Mouse (Mus musculus) heart, embryonic 13.5 days (tissue): ENCODE measurements around the gene Gm12695. TPM values are rescaled to one million over a fixed set of nuclear protein-coding genes. Genes with fewer than 3 reads are reported as not detected.

ENCODE experiments used
- ATAC-seq: fragments of 200-750 bp; cut with Nextera tagmentation; 2 replicates; pipeline ENCODE4 v1.8.0; 2017; ENCODE audit warnings: moderate TSS enrichment; ENCODE audit not compliant: insufficient number of reproducible peaks, low FRiP score, low TSS enrichment; ENCODE audit errors: extremely low read depth
- H3K27ac ChIP-seq: fragments of 300-500 bp; sonication (generic); replicated peaks from 2 replicates; pipeline ENCODE4 v1.5.1; 2015; ENCODE audit warnings: moderate library complexity, mild to moderate bottlenecking, inconsistent platforms
- H3K27me3 ChIP-seq: fragments of 300-500 bp; sonication (generic); replicated peaks from 2 replicates; pipeline ENCODE4 v1.6.1; 2015; ENCODE audit warnings: mild to moderate bottlenecking, inconsistent platforms
- H3K36me3 ChIP-seq: fragments of 300-500 bp; sonication (generic); 2 replicates; pipeline ENCODE4 v1.6.1; 2015; ENCODE audit warnings: mild to moderate bottlenecking, inconsistent platforms
- H3K4me1 ChIP-seq: fragments of 300-500 bp; sonication (generic); 2 replicates; pipeline ENCODE4 v1.6.1; 2015; ENCODE audit warnings: inconsistent platforms
- H3K4me2 ChIP-seq: fragments of 300-500 bp; sonication (generic); 2 replicates; pipeline ENCODE4 v1.6.1; 2015; ENCODE audit warnings: inconsistent platforms, mild to moderate bottlenecking, moderate library complexity
- H3K4me3 ChIP-seq: fragments of 300-500 bp; sonication (generic); 2 replicates; pipeline ENCODE4 v1.5.1; 2015; ENCODE audit warnings: moderate library complexity, mild to moderate bottlenecking, inconsistent platforms
- H3K9ac ChIP-seq: fragments of 300-500 bp; sonication (generic); 2 replicates; pipeline ENCODE4 v1.6.1; 2015; ENCODE audit warnings: inconsistent platforms, mild to moderate bottlenecking, moderate library complexity
- H3K9me3 ChIP-seq: fragments of 300-500 bp; sonication (generic); 2 replicates; pipeline ENCODE4 v1.6.1; 2016; ENCODE audit warnings: inconsistent platforms
- WGBS: fragments of 180-500 bp; shearing (Covaris S2); methylation state at CpG from one replicate; pipeline ENCODE4 v1.1.7; 2015; ENCODE audit warnings: mixed read lengths; 5-methylcytosine and 5-hydroxymethylcytosine counted together
- polyA plus RNA-seq: library from polyadenylated mRNA; unstranded; fragments of >200 nt; fragmentation: Nextera tagmentation; extraction: Ambion mirVana; gene quantifications from 2 replicates; pipeline ENCODE4 v1.2.1, GENCODE M21; 2015

The Gm12695 gene
- polyA plus RNA-seq, 1 experiment from 2014 or later = not detected

GRCm38 (mm10) chr4:96740472-96740871, 44.5 kb downstream of the Gm12695 start:
- H3K9me3 ChIP-seq = no peaks in the 10 kb centered on the region
- H3K4me3 ChIP-seq = no peak overlapping the region
- no peak overlapping the region for H3K9ac ChIP-seq
- no peak overlapping the region for H3K4me2 ChIP-seq
- 84% methylated on average over 3 of the region's 3 CpGs for WGBS
- ATAC-seq = no peak
- no peaks in the 10 kb centered on the region for H3K36me3 ChIP-seq
- H3K27me3 ChIP-seq = no peaks in the 10 kb centered on the region
- no peak overlapping the region for H3K27ac ChIP-seq
- no peaks in the 10 kb centered on the region for H3K4me1 ChIP-seq

GRCm38 (mm10) chr4:96729256-96729655, 55.7 kb downstream of the Gm12695 start:
- WGBS = 53% methylated on average over 4 of the region's 4 CpGs
- no peaks in the 10 kb centered on the region for H3K36me3 ChIP-seq
- no peaks in the 10 kb centered on the region for H3K4me1 ChIP-seq
- H3K9me3 ChIP-seq = no peaks in the 10 kb centered on the region
- H3K27ac ChIP-seq = no peak overlapping the region
- no peak overlapping the region for H3K9ac ChIP-seq
- no peaks in the 10 kb centered on the region for H3K27me3 ChIP-seq
- no peak overlapping the region for H3K4me2 ChIP-seq
- no peak for ATAC-seq
- H3K4me3 ChIP-seq = no peak overlapping the region

- WGBS = 54% methylated on average over 3 of the region's 3 CpGs
- H3K4me3 ChIP-seq = no peak overlapping the region
- H3K27me3 ChIP-seq = no peaks in the 10 kb centered on the region
- no peaks in the 10 kb centered on the region for H3K9me3 ChIP-seq
- no peak overlapping the region for H3K27ac ChIP-seq
- no peaks in the 10 kb centered on the region for H3K4me1 ChIP-seq
- no peak overlapping the region for H3K4me2 ChIP-seq
- no peak overlapping the region for H3K9ac ChIP-seq
- ATAC-seq = no peak
- no peaks in the 10 kb centered on the region for H3K36me3 ChIP-seq
These were observed 56.8 kb downstream of the Gm12695 start for GRCm38 (mm10) chr4:96728211-96728610.

GRCm38 (mm10) chr4:96725415-96726055, 59.5 kb downstream of the Gm12695 start:
- H3K4me2 ChIP-seq = no peak overlapping the region
- no peak overlapping the region for H3K27ac ChIP-seq
- H3K9ac ChIP-seq = no peak overlapping the region
- no peak for ATAC-seq
- no peaks in the 10 kb centered on the region for H3K36me3 ChIP-seq
- H3K4me1 ChIP-seq = no peaks in the 10 kb centered on the region
- H3K9me3 ChIP-seq = no peaks in the 10 kb centered on the region
- H3K4me3 ChIP-seq = no peak overlapping the region
- no peaks in the 10 kb centered on the region for H3K27me3 ChIP-seq
- WGBS = 66% methylated on average over 5 of the region's 5 CpGs

GRCm38 (mm10) chr4:96722301-96722700, 62.7 kb downstream of the Gm12695 start:
- no peak overlapping the region for H3K27ac ChIP-seq
- no peak overlapping the region for H3K9ac ChIP-seq
- no peak for ATAC-seq
- no peaks in the 10 kb centered on the region for H3K9me3 ChIP-seq
- H3K27me3 ChIP-seq = no peaks in the 10 kb centered on the region
- H3K4me2 ChIP-seq = no peak overlapping the region
- H3K4me3 ChIP-seq = no peak overlapping the region
- no peaks in the 10 kb centered on the region for H3K4me1 ChIP-seq
- no peaks in the 10 kb centered on the region for H3K36me3 ChIP-seq
- 72% methylated on average over 2 of the region's 2 CpGs for WGBS

GRCm38 (mm10) chr4:96718977-96719966, 65.7 kb downstream of the Gm12695 start:
- H3K27ac ChIP-seq = no peak overlapping the region
- no peak overlapping the region for H3K4me3 ChIP-seq
- 55% methylated on average over 4 of the region's 4 CpGs for WGBS
- H3K9ac ChIP-seq = no peak overlapping the region
- H3K36me3 ChIP-seq = no peaks in the 10 kb centered on the region
- no peak overlapping the region for H3K4me2 ChIP-seq
- no peaks in the 10 kb centered on the region for H3K27me3 ChIP-seq
- no peaks in the 10 kb centered on the region for H3K4me1 ChIP-seq
- no peaks in the 10 kb centered on the region for H3K9me3 ChIP-seq
- no peak for ATAC-seq

- no peaks in the 10 kb centered on the region for H3K9me3 ChIP-seq
- no peak for ATAC-seq
- no peaks in the 10 kb centered on the region for H3K27me3 ChIP-seq
- H3K4me3 ChIP-seq = no peak overlapping the region
- H3K27ac ChIP-seq = no peak overlapping the region
- no peak overlapping the region for H3K4me2 ChIP-seq
- H3K9ac ChIP-seq = no peak overlapping the region
- H3K4me1 ChIP-seq = no peaks in the 10 kb centered on the region
- no peaks in the 10 kb centered on the region for H3K36me3 ChIP-seq
These were observed 66.5 kb downstream of the Gm12695 start for GRCm38 (mm10) chr4:96718503-96718902.

GRCm38 (mm10) chr4:96705281-96705951, 79.6 kb downstream of the Gm12695 start:
- no peaks in the 10 kb centered on the region for H3K36me3 ChIP-seq
- no peak overlapping the region for H3K4me2 ChIP-seq
- H3K9me3 ChIP-seq = no peaks in the 10 kb centered on the region
- H3K9ac ChIP-seq = no peak overlapping the region
- no peak for ATAC-seq
- WGBS = 52% methylated on average over 2 of the region's 2 CpGs
- no peak overlapping the region for H3K4me3 ChIP-seq
- no peaks in the 10 kb centered on the region for H3K4me1 ChIP-seq
- H3K27ac ChIP-seq = no peak overlapping the region
- no peaks in the 10 kb centered on the region for H3K27me3 ChIP-seq

- H3K4me2 ChIP-seq = no peak overlapping the region
- ATAC-seq = no peak
- H3K9ac ChIP-seq = no peak overlapping the region
- no peaks in the 10 kb centered on the region for H3K27me3 ChIP-seq
- H3K4me3 ChIP-seq = no peak overlapping the region
- 54% methylated on average over 5 of the region's 5 CpGs for WGBS
- H3K9me3 ChIP-seq = no peaks in the 10 kb centered on the region
- no peak overlapping the region for H3K27ac ChIP-seq
- peaks cover 6% of the 10 kb centered on the region for H3K4me1 ChIP-seq
- no peaks in the 10 kb centered on the region for H3K36me3 ChIP-seq
These were observed 86.8 kb downstream of the Gm12695 start for GRCm38 (mm10) chr4:96698218-96698561.

- Histone ChIP-seq H3K9ac (no peak overlapping the region), H3K36me3 (no peaks in the 10 kb centered on the region), H3K4me1 (peaks cover 6% of the 10 kb centered on the region), H3K9me3 (no peaks in the 10 kb centered on the region), H3K27ac (no peak overlapping the region), H3K4me2 (no peak overlapping the region), H3K4me3 (no peak overlapping the region), H3K27me3 (no peaks in the 10 kb centered on the region)
- WGBS = 74% methylated on average over 15 of the region's 15 CpGs
- ATAC-seq = no peak
These were observed 87.3 kb downstream of the Gm12695 start for GRCm38 (mm10) chr4:96697511-96698217.
